ENCODE assay signal across 8 mouse cellular contexts in genomic region chr7:4684632-4685417, GRCm38 (mm10). TPM values are rescaled to one million over a fixed set of nuclear protein-coding genes. Genes with fewer than 3 reads are reported as not detected.
DNase-seq lines count a peak whose midpoint lies in the region; ATAC-seq and TF ChIP-seq lines count a peak whose summit lies in the region.

Hspbp1 (minus strand) TSS chr7:4685068.

- H3K9me3 ChIP-seq in embryonic facial prominence, embryonic 13.5 days, result no peaks in the 10 kb centered on the region
- H3K9me3 ChIP-seq in limb, embryonic 12.5 days, result no peaks in the 10 kb centered on the region
- H3K9me3 ChIP-seq in midbrain, embryonic 15.5 days, result no peaks in the 10 kb centered on the region

- peaks cover 7% of the 10 kb centered on the region for H3K4me1 ChIP-seq in embryonic facial prominence, embryonic 13.5 days
- H3K4me1 ChIP-seq in kidney, adult 2 months (ENCODE audit: control insufficient read depth, insufficient read depth, low read length), result no peaks in the 10 kb centered on the region; the same call in 1 of the 2 replicates
- peaks cover 7% of the 10 kb centered on the region for H3K4me1 ChIP-seq in limb, embryonic 12.5 days (replicated peaks)
- H3K4me1 ChIP-seq in midbrain, embryonic 15.5 days, result peaks cover 12% of the 10 kb centered on the region
- peaks cover 8% of the 10 kb centered on the region; the same call in 1 of the 2 replicates for H3K4me1 ChIP-seq in spleen, adult 2 months (ENCODE audit: control insufficient read depth, insufficient read depth, insufficient read length)

- peak; percentile 95 for DNase-seq in 3134 (ENCODE audit: extremely low read depth, insufficient read length, low spot score)
- peak; percentile 93 to 97 for DNase-seq in adrenal gland, postnatal 36 days
- DNase-seq in heart, adult 18-20 months, result peak; percentile 96 to 98
- peak; percentile 99 for DNase-seq in kidney, adult 2 months
- peak; percentile 92 to 99 for DNase-seq in spleen, adult 2 months (ENCODE audit: low read depth in 1 of 2, low spot score in 2 of 2)

- no peaks in the 10 kb centered on the region for H3K27me3 ChIP-seq in embryonic facial prominence, embryonic 13.5 days
- H3K27me3 ChIP-seq in kidney, adult 2 months (replicated peaks; ENCODE audit: control insufficient read depth, insufficient read depth, low read length), result no peaks in the 10 kb centered on the region
- H3K27me3 ChIP-seq in limb, embryonic 12.5 days, result no peaks in the 10 kb centered on the region
- no peaks in the 10 kb centered on the region for H3K27me3 ChIP-seq in midbrain, embryonic 15.5 days (replicated peaks)
- no peaks in the 10 kb centered on the region for H3K27me3 ChIP-seq in spleen, adult 2 months (ENCODE audit: control insufficient read depth, insufficient read depth, low read length)

- H3K9ac ChIP-seq in embryonic facial prominence, embryonic 13.5 days, result peak within 1 kb of the TSS; percentile 74
- H3K9ac ChIP-seq in limb, embryonic 12.5 days (replicated peaks), result peak within 1 kb of the TSS; percentile 62
- H3K9ac ChIP-seq in midbrain, embryonic 15.5 days, result peak within 1 kb of the TSS; percentile 55

- ATAC-seq in embryonic facial prominence, embryonic 13.5 days (ENCODE audit: insufficient number of reproducible peaks, insufficient read depth, low FRiP score, low TSS enrichment, low read depth), result peak; percentile 98
- ATAC-seq in limb, embryonic 12.5 days (ENCODE audit: insufficient number of reproducible peaks, insufficient read depth, low FRiP score, low TSS enrichment, low read depth), result peak; percentile 99
- peak; percentile 98 for ATAC-seq in midbrain, embryonic 15.5 days (replicated peaks)

- H3K36me3 ChIP-seq in embryonic facial prominence, embryonic 13.5 days, result peaks cover 16% of the 10 kb centered on the region
- no peaks in the 10 kb centered on the region for H3K36me3 ChIP-seq in kidney, adult 2 months (ENCODE audit: control insufficient read depth, insufficient read depth, low read length)
- H3K36me3 ChIP-seq in limb, embryonic 12.5 days, result peaks cover 28% of the 10 kb centered on the region
- peaks cover 17% of the 10 kb centered on the region; the same call in 1 of the 2 replicates for H3K36me3 ChIP-seq in midbrain, embryonic 15.5 days (replicated peaks)
- peaks cover 6% of the 10 kb centered on the region for H3K36me3 ChIP-seq in spleen, adult 2 months (ENCODE audit: control insufficient read depth, insufficient read depth, low read length)

- H3K4me3 ChIP-seq in embryonic facial prominence, embryonic 13.5 days, result peak within 1 kb of the TSS; percentile 79
- H3K4me3 ChIP-seq in kidney, adult 2 months (ENCODE audit: insufficient read depth, low read depth, low read length), result peak within 1 kb of the TSS; percentile 70
- H3K4me3 ChIP-seq in limb, embryonic 12.5 days (replicated peaks), result peak within 1 kb of the TSS; percentile 73
- H3K4me3 ChIP-seq in midbrain, embryonic 15.5 days, result peak within 1 kb of the TSS; percentile 70
- H3K4me3 ChIP-seq in spleen, adult 2 months (ENCODE audit: extremely low read depth, insufficient read depth, insufficient read length), result peak within 1 kb of the TSS; percentile 72

- peak within 1 kb of the TSS; percentile 97 for H3K4me2 ChIP-seq in embryonic facial prominence, embryonic 13.5 days
- H3K4me2 ChIP-seq in limb, embryonic 12.5 days, result peak within 1 kb of the TSS; percentile 96
- H3K4me2 ChIP-seq in midbrain, embryonic 15.5 days, result peak within 1 kb of the TSS; percentile 98

- TF ChIP-seq CTCF in kidney, adult 2 months (conservative IDR thresholded peaks at IDR 0.05; ENCODE audit: insufficient read depth, insufficient read length, low read depth, low read length), result no peak
- no peak for TF ChIP-seq CTCF in spleen, adult 2 months (IDR thresholded peaks at IDR 0.05; ENCODE audit: extremely low read depth, insufficient read depth, insufficient read length, insufficient replicate concordance)

- under 1% methylated on average over 32 of the region's 32 CpGs for WGBS in embryonic facial prominence, embryonic 13.5 days
- WGBS in kidney, adult 2 months, result under 1% methylated on average over 32 of the region's 32 CpGs
- under 1% methylated on average over 32 of the region's 32 CpGs for WGBS in limb, embryonic 12.5 days
- under 1% methylated on average over 32 of the region's 32 CpGs for WGBS in midbrain, embryonic 15.5 days
- under 1% methylated on average over 32 of the region's 32 CpGs for WGBS in spleen, adult 2 months

- H3K27ac ChIP-seq in embryonic facial prominence, embryonic 13.5 days, result peak within 1 kb of the TSS; percentile 64
- H3K27ac ChIP-seq in kidney, adult 2 months (ENCODE audit: insufficient read depth, low read depth, low read length), result peak within 1 kb of the TSS; percentile 14; the same call in 1 of the 2 replicates
- H3K27ac ChIP-seq in limb, embryonic 12.5 days, result peak within 1 kb of the TSS; percentile 73
- H3K27ac ChIP-seq in midbrain, embryonic 15.5 days, result peak within 1 kb of the TSS; percentile 82
- H3K27ac ChIP-seq in spleen, adult 2 months (ENCODE audit: insufficient read depth, low read length), result peak within 1 kb of the TSS; percentile 78

- TF ChIP-seq POLR2A in kidney, adult 2 months (IDR thresholded peaks at IDR 0.05; ENCODE audit: low read depth, low read length), result peak; percentile 27
- TF ChIP-seq POLR2A in spleen, adult 2 months (IDR thresholded peaks at IDR 0.05; ENCODE audit: low read depth, low read length), result no peak; the same call in 1 of the 2 replicates

RNA-seq across cellular contexts. Expression of gene Hspbp1, which starts in this region (rescaled TPM):
- 10 to 100 TPM; 47.8 to 50.7 TPM for total RNA-seq in adrenal gland, postnatal 36 days (2021)
- polyA plus RNA-seq in embryonic facial prominence, embryonic 13.5 days (2015; fragmentation: Nextera tagmentation; extraction: Ambion mirVana), result 78.4 and 92.3 TPM in 2 replicates
- 10 to 100 TPM; 33.8 to 38.5 TPM for total RNA-seq in heart, adult 18-20 months (2021)
- polyA plus RNA-seq in kidney, adult 2 months (2012; rRNA removed), result 36.6 and 39.4 TPM in 2 replicates
- 107 and 111 TPM in 2 replicates for polyA plus RNA-seq in limb, embryonic 12.5 days (2016; fragmentation: Nextera tagmentation; extraction: Ambion mirVana)
- 165 TPM in 2 replicates for polyA plus RNA-seq in midbrain, embryonic 15.5 days (2015; fragmentation: Nextera tagmentation; extraction: Ambion mirVana)
- polyA plus RNA-seq in spleen, adult 2 months (2012; rRNA removed), result 32.2 and 37.3 TPM in 2 replicates

Comparison
In these comparisons a context has a peak if more than half of its experiments do, and no peak if none do; other contexts are left out.
1. Peak in every context shown above with its lines: DNase-seq, ATAC-seq, H3K4me3 ChIP-seq and H3K27ac ChIP-seq.
2. H3K27ac ChIP-seq: peak in every context shown above with its lines; median percentile 82 in midbrain, embryonic 15.5 days; 78 in spleen, adult 2 months; 73 in limb, embryonic 12.5 days; 64 in embryonic facial prominence, embryonic 13.5 days; 14 in kidney, adult 2 months.